Mouse (Mus musculus) cerebellum, postnatal 36 days (tissue): ENCODE measurements around the gene Spryd3.

Experiments
- DNase-seq, 2 experiments: peaks; one replicate each; pipeline ENCODE4 v3.0.0; 2021 to 2022; ENCODE audit warnings: mixed read lengths in 2 of 2

Spryd3 gene

DNA sequence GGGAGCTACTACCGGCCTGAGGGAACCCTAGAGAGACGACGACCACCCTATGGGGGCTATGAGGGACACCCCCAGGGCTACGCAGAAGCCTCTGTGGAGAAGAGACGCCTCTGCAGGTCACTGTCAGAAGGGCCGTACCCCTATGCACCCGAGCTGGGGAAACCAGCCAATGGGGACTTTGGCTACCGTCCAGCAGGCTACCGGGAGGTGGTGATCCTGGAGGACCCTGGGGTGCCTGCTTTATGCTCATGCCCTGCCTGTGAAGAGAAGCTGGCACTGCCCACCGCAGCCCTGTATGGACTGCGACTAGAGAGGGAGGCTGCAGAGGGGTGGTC is 24.6 kb downstream of the Spryd3 start:
- peak in 1 of 2 experiments; percentile 18 for DNase-seq

DNA sequence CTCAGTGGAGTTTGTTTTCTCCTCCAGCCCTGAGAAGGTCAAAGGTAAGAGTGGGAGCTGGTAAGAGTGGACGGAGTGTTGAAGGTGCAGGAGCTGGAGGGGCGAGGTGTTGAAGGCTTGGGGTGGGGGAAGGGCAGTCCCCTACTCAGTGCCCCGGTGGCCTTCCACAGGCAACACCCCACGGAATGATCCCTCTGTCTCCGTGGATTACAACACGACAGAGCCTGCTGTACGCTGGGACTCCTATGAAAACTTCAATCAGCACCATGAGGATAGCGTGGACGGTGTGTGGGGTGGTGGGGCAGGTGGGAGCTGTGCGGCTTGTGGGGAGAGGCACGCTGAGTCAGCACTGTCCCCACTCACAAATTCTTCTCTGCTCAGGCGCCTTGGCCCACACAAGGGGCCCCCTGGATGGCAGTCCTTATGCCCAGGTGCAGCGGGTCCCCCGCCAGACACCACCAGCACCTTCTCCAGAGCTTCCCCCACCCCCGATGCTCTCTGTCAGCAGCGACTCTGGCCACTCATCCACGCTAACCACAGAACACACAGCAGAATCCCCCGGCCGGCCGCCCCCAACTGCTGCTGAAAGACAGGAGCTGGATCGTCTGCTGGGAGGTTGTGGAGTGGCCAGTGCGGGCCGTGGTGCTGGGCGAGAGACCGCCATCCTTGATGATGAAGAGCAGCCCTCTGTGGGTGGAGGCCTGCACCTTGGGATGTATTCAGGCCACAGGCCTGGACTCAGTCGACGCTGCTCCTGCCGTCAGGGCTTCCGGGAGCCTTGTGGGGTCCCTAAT is 25.1 kb downstream of the Spryd3 start:
- DNase-seq, result peak in 1 of 2 experiments; percentile 11

DNA sequence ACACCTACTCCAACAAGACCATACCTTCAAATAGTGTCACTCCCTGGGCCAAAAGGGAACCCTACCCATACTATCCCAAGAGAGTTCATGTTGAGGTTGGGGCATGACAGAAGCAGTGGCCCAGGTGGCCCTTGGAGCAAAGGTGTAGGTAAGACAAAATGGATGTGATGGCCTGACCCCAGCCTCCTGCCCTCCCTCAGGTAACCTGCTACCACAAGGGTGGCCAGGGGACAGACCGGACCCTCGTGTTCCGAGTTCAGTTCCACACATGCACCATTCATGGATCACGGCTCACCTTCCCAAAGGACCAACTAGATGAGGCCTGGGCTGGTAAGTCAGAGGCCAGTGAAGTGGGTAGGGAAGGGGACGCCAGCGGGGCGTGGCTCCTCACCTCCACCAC is 25.8 kb downstream of the Spryd3 start:
- DNase-seq, result no peak

DNA sequence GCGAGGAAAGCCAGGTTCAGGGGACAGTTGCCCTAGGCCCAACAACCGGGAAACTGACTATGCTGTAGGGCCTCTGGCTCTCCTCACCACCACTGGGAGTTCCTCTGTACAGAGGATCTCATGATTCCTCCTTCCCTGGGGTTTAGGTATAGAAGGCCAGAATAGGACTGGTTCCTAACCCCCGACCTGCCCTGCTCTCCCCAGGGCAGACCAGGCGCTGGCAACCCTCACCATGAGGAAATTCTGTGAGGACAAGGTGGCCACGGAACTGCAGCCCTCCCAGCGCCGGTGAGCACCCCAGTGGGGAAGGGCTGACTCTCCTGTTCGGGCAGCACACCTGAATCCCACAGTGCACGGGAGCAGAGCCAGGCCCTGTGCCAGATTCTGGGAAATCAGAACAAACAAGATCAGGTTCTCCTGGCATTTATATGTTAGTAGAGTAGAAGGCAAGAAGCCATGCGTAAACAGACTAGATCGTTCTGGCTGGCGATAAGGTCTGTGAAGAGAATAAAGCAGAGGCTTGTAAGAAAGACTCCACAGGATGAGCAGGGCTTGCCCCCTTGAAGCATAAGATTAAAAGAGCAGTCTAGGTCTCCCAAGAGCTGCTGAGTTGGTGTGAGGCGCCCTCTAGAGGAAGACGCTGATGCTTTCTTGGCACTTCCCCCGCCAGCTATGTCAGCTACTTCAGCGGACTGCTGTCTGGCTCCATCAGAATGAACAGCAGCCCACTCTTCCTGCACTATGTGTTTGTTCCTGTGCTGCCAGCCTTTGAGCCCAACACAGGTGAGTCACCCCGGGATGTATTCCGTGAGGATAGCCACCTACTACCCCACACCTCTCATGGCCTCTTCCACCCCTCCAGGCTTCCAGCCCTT is 27.1 kb downstream of the Spryd3 start:
- peak; percentile 81 to 87 for DNase-seq

DNA sequence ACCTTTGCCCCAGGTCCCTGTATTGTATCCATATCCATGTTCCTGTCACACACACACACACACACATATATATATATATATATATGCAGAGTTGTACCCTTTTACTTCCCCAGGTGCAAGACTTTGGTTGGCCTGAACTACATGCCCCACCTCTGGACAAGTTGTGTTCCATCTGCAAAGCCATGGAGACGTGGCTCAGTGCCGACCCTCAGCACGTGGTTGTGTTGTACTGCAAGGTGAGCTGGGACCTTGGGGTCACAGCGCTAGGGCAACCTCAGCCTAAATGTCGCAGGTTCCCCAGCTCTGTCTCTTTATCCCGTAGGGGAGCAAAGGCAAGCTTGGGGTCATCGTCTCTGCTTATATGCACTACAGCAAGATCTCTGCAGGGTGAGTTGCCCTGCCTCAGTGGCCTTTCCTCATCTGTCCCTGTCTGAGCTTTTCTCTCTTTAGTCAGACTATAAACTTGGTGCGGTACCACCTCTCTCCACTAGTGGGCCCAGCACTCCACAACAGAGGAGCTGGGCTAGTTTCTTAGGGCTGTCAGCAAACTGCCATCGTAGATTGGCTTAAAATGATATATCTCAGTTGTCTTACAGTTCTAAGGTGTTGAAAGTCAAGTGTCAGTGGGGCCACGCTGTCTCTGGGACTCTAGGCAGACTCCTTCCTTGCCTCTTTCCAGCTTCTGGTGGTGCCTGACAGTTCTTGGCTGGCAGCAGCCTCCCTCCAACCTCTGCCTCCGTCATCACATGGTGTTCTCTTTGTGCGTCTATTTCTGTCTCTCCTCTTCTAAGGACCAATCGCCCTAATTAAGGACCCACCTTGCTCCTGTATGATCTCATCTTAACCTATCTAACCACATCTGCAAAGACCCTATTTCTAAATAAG is 28.1 kb downstream of the Spryd3 start:
- peak; percentile 82 to 88 for DNase-seq

DNA sequence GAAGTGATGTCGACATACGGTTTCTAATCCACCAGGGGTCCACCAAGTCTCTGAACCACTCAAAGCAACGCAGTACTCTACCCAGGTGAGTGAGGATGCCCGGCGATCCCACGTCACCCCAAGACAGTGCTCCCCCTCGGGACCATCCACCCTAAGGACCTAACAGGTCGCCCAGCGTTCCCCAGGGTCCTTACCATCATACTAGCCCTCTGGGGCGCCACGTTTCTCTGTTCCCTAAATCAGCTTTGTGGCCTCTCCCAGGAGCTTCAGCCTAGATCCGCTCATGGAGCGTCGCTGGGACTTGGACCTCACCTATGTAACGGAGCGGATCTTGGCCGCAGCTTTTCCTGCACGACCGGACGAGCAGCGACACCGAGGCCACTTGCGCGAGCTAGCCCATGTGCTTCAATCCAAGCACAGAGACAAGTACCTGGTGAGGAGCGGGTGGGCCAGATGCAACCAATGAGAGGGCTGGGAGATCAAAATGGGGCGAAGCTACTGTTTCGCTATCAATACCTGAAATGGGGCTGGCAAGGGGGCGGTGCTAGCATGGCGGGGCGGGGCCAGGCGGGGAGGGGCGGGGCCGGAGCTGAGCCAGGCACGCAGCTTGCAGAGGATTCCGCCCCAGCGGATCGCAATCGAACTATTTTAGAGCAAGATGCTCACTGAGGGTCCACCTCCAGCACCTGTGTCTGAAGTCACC is 29.1 kb downstream of the Spryd3 start:
- peak in 1 of 2 experiments; percentile 43 for DNase-seq

DNA sequence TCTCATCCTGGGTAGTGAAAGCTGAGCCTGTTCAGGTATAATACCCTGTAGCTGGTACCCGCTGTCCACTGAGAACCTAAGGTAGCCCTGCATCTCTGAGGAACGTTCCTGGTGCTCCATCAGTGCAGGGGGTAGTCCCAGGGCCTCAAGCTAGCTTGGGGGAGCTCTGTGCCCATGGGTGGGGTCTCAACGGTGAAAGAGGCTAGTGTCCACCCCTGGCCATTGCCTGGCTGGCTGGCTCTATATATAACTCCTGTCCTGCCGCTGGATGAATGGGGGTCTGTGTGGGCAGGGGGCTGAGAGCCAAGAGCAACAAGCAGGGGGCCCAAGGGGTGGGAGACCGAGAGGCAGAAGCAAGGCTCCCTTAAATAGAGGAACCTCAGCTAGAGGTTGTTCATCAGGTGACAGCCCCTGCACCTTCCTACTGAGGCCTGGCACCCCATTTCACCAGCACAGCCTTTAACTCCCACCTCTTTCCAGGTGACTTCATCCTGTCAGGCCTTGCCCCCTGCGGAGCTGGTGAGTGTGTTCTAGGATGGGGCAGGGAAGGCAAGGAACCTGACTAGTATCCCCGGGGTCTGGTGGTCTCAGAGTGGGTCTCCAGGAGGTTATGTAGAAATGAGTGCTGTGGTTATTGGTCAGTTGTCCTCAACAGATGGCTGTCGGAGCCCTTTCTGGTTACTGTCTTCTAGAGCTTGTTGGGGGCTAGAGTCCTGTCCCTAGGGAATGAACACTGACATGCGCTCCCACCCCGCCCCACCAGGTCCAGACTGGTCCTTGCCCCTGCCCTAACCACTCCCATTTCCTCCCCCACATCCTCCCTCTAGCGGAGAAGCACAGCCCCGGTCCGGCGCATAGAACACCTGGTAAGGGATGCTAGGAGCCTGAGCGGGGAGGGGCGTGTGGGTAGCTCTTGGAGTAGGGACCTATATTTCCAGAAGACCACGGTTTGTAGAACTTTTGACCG is 30.0 kb downstream of the Spryd3 start:
- peak in 1 of 2 experiments; percentile 34 for DNase-seq

DNA sequence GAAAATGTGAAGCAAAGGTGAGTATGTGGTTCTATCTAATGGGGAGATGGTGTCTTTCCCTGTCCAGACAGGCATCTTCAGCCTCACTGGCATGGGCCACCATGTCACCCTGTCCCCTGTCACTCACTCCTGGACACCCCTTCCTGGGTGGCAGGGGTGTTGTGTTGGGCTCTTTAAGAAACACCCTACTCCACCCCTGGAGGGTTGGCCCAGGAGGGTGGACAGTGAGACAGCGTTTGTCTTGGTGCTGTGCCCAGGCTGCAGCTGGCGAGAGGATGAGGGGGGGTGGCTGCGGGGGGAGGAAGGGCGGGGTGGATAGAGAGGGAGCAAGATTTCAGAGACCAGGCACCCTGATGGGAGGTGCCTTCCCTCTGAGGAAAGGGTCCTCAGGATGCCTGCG is 30.7 kb downstream of the Spryd3 start:
- peak in 1 of 2 experiments; percentile 21 for DNase-seq

DNA sequence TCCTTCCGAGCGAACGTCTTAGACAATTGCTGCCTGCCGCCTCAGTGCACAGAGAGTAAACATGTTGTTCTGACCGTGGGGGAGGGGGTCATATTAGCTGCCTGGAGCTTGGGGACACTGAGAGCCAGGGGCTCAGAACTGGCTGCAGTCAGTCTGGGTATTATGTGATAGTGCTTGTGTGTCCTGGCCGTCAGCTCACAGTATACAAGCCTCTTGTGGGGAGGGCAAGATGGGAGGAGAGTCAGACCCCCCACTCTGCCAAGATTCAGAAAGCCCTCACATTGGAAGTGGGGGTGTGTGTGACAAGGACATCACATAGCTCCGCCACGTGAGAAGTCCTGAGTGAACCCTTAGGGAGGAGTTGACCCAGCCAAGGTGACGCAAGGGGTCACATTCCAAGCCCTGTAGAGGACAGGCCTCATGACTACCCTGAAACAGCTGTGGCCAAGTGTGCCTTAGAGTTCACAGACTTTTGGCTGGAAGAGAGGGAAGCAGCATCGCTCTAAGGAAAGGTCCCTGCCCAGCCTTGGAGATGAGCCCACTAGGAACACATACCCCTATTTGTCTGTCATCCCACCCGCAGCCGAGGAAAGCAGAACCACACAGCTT is 32.0 kb downstream of the Spryd3 start:
- DNase-seq, result no peak

DNA sequence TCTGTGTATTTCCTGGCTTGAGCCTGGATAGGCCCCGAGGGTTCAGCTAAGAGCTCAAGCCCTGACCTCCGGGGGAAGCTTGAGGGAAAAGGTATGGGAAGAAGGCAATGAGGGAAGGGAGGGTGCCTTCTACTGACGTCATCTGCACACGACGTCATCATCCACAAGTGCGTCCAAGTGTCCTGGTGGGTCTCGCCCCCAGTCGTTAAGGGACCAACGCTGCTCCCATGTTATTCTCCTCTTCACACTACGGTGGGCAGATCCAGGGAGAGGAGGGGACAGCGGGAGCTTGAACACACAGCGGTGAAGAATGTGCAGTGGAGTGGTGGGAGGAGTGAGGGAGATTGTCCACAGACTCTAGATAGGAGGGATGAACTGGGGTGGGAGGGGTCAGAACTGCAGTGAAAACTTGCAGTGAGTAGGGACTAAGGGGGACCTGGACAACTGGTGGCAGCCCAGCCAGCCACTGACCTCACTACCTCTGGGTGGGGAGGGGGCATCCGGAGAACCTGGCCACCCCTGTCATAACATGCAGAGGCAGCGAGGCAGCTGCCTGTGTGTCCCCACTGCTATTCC is 32.6 kb downstream of the Spryd3 start:
- no peak for DNase-seq

DNA sequence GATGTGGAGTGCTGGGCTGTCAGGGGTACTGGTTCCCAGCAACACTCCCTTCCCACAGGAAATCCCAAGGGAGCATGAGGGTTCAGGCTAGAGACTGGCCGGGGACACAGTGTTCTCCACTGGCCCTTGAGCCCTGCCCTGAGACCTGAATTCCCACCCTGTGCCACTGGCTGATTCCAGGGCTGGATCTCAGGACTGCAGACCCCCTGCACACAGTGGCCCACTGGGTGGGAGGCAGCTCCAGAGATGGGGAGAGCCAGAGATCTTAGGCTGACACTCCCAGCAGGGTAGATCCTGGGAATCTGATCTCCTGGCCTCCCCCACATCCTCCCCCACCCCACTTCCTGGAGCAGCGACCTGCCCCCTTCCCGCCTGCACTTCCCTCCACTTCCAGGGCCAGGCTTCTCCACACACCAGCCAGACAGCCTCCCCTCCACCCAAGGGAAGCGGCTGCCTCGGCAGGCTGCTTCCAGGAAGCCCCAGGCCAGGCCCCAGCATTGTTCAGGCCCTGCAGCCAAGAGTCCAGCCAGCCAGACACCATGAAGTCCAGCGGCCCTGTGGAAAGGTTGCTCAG is 33.4 kb downstream of the Spryd3 start:
- peak in 1 of 2 experiments; percentile 6 for DNase-seq

DNA sequence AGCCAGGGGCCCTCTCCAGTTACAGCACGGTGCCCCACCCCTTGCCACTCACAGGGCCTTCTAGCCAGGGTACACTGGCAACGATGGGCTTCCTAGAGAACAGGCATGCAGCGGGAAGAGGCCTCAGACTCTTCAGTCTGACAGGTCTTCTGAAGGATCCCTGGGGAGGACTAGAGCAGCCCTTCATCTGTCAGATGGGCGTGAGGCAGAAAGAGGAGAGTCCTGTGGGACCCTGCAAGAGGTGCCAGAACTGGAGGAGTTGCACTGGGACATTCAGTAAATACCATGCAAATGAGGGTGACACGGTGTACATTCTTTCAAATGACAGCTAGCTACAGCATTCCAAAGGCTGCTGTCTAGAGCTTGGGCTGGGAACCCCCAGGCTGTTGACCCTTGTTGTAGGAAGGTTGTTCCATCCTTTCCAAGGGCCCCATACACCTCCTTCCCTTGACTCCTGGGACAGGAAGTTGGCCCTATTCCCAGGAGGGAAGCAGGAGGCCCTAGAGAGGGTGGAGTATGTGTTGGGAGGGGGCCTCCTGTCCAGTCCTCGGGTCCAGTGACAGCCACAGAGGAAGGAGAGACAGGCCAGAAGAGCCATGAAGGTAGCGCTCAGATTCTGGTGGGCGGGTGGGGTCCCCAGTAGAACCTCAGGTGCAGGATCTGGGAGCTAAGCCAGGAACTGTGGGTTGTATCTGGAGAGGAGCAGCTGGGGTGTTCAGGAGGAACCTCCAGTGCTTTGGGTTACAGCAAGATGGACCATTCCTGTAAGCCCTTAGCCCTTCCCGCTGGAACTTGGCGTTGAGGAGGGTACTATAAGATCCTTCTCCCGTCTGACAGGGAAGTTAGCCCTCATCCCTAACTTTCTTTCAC is 34.1 kb downstream of the Spryd3 start:
- no peak for DNase-seq

DNA sequence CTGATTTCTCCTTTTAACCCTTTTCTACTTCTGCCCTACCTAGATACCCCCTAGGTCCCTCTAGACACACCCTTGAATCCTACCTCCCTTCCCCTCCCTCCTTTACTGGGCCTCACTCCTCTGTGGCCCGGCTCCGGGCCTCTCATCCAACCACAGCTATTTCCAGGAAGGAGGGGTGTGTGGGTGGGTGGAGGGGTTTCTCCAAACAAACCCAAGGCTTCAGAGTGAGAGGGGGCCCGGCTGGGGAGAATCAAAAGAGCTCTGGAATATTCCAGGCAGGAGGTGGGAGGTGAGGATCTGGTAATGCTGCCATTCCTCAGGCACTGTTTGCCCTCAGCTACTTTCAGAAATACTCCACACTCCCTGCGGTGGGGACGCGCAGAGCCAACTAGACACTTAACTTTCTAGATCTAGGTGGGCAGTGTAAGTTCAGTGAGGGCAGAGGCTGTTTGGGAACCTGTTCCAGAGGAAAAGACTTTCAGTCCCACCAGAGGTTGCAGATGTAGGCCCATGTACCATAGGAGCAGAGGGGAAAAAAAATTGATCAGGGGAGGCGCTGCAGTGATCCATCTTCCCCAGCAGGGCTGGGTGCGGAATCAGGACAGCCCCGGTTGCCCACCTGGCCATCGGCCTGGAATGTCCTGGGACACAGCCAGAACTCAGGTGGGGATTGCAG is 34.9 kb downstream of the Spryd3 start:
- DNase-seq, result no peak

DNA sequence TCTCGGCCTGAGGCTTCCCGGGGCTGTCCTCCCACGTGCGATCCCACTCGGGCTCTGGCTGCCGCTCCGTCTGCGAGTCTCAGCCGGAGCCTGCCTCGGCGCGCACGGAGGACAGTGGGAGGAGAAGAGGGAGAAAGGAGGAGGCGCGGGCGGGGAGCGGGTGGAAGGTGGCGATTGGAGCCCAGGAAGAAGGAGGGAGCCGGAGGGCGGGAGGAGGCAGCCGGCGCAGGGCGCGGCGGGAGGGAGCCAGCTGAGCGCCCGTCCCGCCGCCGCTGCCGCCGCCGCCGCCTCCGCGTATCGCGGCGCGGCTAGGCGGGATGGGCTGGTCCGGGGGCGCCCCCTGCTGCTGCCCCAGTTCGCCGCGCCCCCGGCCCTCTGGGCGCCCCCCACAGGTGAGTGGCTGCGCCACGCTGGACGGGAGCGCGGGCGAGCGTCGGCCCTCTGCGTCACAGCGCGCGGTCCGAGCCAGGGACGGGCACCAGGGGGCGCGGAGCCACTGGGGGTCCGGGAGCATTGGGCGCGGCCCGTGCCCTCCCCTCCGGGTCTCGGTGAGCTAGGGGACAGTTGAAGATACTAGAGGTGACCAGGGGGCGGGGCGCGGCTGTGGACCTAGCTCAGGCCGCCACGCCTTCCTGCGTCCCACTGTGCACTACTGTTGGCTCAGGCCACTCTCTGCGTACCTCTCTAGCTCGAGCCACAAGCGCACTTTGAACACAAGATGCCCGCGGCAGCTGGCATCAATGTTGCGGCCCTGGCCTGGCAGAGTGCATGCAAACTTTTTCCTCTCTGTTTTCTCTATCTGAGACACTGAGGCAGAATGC is 35.7 kb downstream of the Spryd3 start, which contains the start of gene Tns2:
Gene Tns2, plus strand, starts transcription at position 253 of the 821 bp plus-strand sequence.
- DNase-seq, result peak in 1 of 2 experiments; percentile 68

DNA sequence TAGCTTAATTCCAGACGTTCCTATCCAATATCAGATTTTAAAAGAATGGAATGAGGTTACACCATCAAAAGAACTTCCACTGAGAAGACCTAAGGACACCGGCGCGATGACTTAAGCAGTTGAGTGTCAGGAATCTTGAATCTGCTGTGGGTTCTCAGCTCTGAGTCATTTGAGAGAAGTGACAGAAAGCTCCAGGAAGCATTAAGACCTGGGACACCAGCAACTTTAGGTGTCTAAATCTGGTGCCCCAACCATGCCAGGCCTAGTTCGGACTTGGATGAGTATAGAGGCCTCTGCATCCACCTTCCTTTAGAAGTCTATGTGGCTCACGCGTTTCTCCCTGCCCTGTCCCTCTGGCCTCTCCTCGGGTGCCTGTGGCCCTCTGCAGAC is 36.3 kb downstream of the Spryd3 start:
- DNase-seq, result no peak

DNA sequence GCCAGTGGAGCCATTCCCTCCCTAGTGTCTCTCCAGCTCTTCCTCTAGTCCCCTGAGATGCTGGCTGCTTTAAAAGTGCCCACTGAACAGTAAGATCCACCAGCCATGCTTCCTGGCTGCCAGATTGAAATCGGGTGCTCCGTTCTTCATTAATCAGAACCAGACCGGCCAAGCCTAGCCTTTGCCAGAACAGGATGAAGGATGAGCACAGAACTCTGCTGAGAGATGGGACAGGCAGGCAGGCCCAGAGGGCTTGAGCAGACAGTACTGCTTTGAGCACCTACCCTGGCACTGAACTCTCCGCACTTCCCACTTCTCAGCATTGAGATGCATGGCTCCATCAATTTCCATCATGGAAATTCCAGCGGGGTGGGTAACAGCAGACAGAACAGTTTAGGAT is 36.8 kb downstream of the Spryd3 start:
- DNase-seq, result no peak

DNA sequence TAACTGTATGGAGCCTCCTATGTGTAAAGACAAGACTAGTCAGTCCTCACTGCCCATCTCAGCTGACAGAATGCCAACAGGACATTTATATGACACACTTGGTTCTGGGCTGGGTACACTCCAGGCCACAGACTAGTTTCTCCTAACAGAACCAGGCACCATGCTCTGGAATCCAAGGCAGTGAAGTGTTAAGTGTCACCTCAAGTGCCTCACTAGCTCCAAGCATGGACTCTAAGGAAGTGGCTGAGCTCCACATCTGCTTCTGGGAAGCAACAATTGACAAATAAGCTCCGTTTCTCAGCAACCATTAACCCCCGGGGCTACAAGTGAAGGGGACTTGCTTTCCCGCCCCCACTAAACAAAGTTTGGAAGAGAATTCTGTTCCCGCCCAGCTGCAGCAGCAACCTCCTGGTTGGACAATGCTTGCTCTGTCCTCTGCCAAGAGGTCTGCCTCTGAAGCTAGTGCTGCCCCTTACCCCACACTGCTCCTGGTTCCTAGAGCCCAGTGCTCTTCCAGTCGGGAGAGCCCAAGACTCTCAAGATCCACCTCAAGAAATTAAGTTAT is 38.0 kb downstream of the Spryd3 start:
- no peak for DNase-seq
